ENCODE assay signal across 16 mouse cellular contexts in the genomic region with DNA sequence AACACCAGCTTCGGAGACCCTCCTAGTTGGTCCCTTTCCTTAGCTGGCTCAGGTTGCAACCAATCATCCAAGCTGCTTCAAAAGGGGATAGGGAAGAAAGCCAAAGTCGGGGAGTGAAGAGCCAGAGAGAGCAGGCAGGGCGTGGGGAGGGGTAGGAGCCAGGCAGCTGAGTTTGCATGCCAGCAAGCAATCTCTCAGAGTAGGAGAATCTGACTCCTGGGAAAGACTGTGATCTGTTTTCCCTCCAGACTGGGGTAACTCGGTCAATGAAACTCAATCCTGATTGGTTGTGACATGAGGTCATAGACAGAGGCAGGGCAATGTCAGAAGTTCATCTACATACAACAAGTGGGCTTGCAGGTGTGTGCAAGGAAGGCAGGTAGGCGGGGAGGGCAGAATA.
A peak's percentile ranks its signal among the peaks of the same experiment; 100 is the strongest.
DNase-seq lines count a peak whose midpoint lies in the region; ATAC-seq and TF ChIP-seq lines count a peak whose summit lies in the region.
"Had no signal": no experiment of that assay in that cellular context is flagged by ENCODE, and none has a peak within 500 bp of the region (broad histone marks: within the 10 kb centered on the region; RNA-seq: fewer than 3 reads in every experiment).

No protein-coding gene starts in this region.

- ATAC-seq in kidney, embryonic 14.5 days (ENCODE audit: low FRiP score, low TSS enrichment): peak; percentile 72; the same call in 1 of the 2 replicates
- ATAC-seq in midbrain, postnatal 0 days (ENCODE audit: low FRiP score): no peak

- 0 out of 2 replicates have a peak, but pooled peaks cover 6% of the 10 kb centered on the region for H3K4me1 ChIP-seq in kidney, embryonic 14.5 days (ENCODE audit: control insufficient read depth, insufficient read depth, low read length)
- no peaks in the 10 kb centered on the region for H3K4me1 ChIP-seq in midbrain, postnatal 0 days (ENCODE audit: insufficient read depth, low read length)
- H3K4me1 ChIP-seq in midbrain, embryonic 10.5 days: peaks cover 41% of the 10 kb centered on the region
- no peaks in the 10 kb centered on the region for H3K4me1 ChIP-seq in cerebellum, adult 2 months (ENCODE audit: control insufficient read depth, insufficient read depth, low read length)

- no peak for TF ChIP-seq CTCF in midbrain, postnatal 0 days (IDR thresholded peaks at IDR 0.05)
- TF ChIP-seq CTCF in cerebellum, adult 2 months (IDR thresholded peaks at IDR 0.05; ENCODE audit: borderline replicate concordance, insufficient read depth, low read depth, low read length): no peak

- no peak for TF ChIP-seq POLR2A in cerebellum, adult 2 months (IDR thresholded peaks at IDR 0.05; ENCODE audit: borderline replicate concordance, insufficient read depth, low read length)

- DNase-seq in kidney, adult 9 months: no peak
- DNase-seq in midbrain, postnatal 0 days (ENCODE audit: low spot score): peak; percentile 58
- DNase-seq in midbrain, embryonic 10.5 days (ENCODE audit: low spot score): no peak
- DNase-seq in embryo, embryonic 11 days: peak; percentile 47
- peak; percentile 53 for DNase-seq in retina, embryonic 14.5 days (ENCODE audit: low spot score)
- no peak for DNase-seq in cerebellum, adult 2 months
- no peak for DNase-seq in left cerebral cortex, postnatal 25 days (ENCODE audit: low spot score in 2 of 2)
- DNase-seq: adrenal gland, adult 2 months; cerebellum, postnatal 25 days; heart, postnatal 14 days; kidney, adult 11 months; right cerebral cortex, adult 18-20 months had no signal

- H3K9me3 ChIP-seq in kidney, embryonic 14.5 days (ENCODE audit: control insufficient read depth, low read length): no peaks in the 10 kb centered on the region
- H3K9me3 ChIP-seq in midbrain, postnatal 0 days (ENCODE audit: low read length): no peaks in the 10 kb centered on the region
- no peaks in the 10 kb centered on the region for H3K9me3 ChIP-seq in midbrain, embryonic 10.5 days (replicated peaks)

- H3K27ac ChIP-seq in kidney, embryonic 14.5 days (ENCODE audit: low read depth, low read length): no peak overlapping the region
- H3K27ac ChIP-seq in midbrain, postnatal 0 days (ENCODE audit: low read depth, low read length): no peak overlapping the region
- H3K27ac ChIP-seq in midbrain, embryonic 10.5 days (replicated peaks): no peak overlapping the region
- no peak overlapping the region for H3K27ac ChIP-seq in cerebellum, adult 2 months (ENCODE audit: insufficient read depth, low read length)
- H3K27ac ChIP-seq: macrophage had no signal

- H3K4me3 ChIP-seq in kidney, embryonic 14.5 days (ENCODE audit: low read length): no peak overlapping the region
- no peak overlapping the region for H3K4me3 ChIP-seq in midbrain, postnatal 0 days (ENCODE audit: low read depth, low read length)
- H3K4me3 ChIP-seq in midbrain, embryonic 10.5 days: no peak overlapping the region
- no peak overlapping the region for H3K4me3 ChIP-seq in cerebellum, adult 2 months (replicated peaks; ENCODE audit: insufficient read depth, low read depth, low read length)
- H3K4me3 ChIP-seq: erythroblast, embryonic 14.5 days had no signal

- H3K27me3 ChIP-seq in kidney, embryonic 14.5 days (ENCODE audit: control insufficient read depth, insufficient read depth, low read length): no peaks in the 10 kb centered on the region
- no peaks in the 10 kb centered on the region for H3K27me3 ChIP-seq in midbrain, postnatal 0 days (ENCODE audit: insufficient read depth, low read length)
- H3K27me3 ChIP-seq in midbrain, embryonic 10.5 days (ENCODE audit: low read depth, poor library complexity, severe bottlenecking): peaks cover 6% of the 10 kb centered on the region
- H3K27me3 ChIP-seq in cerebellum, adult 2 months (ENCODE audit: control insufficient read depth, insufficient read depth, low read length): no peaks in the 10 kb centered on the region
- H3K27me3 ChIP-seq: Patski had no signal

- no peak overlapping the region for H3K4me2 ChIP-seq in kidney, embryonic 14.5 days (replicated peaks; ENCODE audit: low read depth, low read length)
- no peak overlapping the region for H3K4me2 ChIP-seq in midbrain, postnatal 0 days (ENCODE audit: low read depth, low read length, poor library complexity, severe bottlenecking)

- WGBS in kidney, embryonic 14.5 days: 17% methylated on average over 5 of the region's 5 CpGs
- WGBS in midbrain, postnatal 0 days: 41% methylated on average over 5 of the region's 5 CpGs
- WGBS in midbrain, embryonic 10.5 days: 44% methylated on average over 5 of the region's 5 CpGs
- WGBS in cerebellum, adult 2 months: 32% methylated on average over 5 of the region's 5 CpGs

- H3K36me3 ChIP-seq in kidney, embryonic 14.5 days (ENCODE audit: control insufficient read depth, insufficient read depth, low read length): no peaks in the 10 kb centered on the region
- H3K36me3 ChIP-seq in midbrain, postnatal 0 days (ENCODE audit: insufficient read depth, low read length): no peaks in the 10 kb centered on the region
- H3K36me3 ChIP-seq in midbrain, embryonic 10.5 days: no peaks in the 10 kb centered on the region

- H3K9ac ChIP-seq in kidney, embryonic 14.5 days (ENCODE audit: low read depth, low read length): no peak overlapping the region
- no peak overlapping the region for H3K9ac ChIP-seq in midbrain, postnatal 0 days (replicated peaks; ENCODE audit: low read length, poor library complexity, severe bottlenecking)

- intact Hi-C loops in left cerebral cortex, postnatal 25 days (cut with DNase I): loop anchor here (5.0 kb wide), 1 partner anchor 150 kb away; no protein-coding TSS in a partner anchor

Comparison
In these comparisons a context has a peak if more than half of its experiments do, and no peak if none do; other contexts are left out.
1. DNase-seq: peak in midbrain, postnatal 0 days (single experiment), embryo, embryonic 11 days (single experiment) and retina, embryonic 14.5 days (single experiment); none in kidney, adult 9 months (single experiment), midbrain, embryonic 10.5 days (single experiment), cerebellum, adult 2 months (0 of 2) and left cerebral cortex, postnatal 25 days (0 of 2).